Mouse (Mus musculus) large intestine, adult 2 months (tissue): ENCODE measurements at regions not wholly inside any gene's neighbourhood (a gene's known extent, or its start where the extent isn't known, plus 50 kb on each side); places are given as distances from the start of the nearest gene placed in this dataset.
A peak's percentile ranks its signal among the peaks of the same experiment; 100 is the strongest.

ENCODE experiments used
- DNase-seq: peaks from one replicate; pipeline ENCODE4 v3.0.0-alpha.2; 2012; ENCODE audit warnings: low read depth, low spot score
- WGBS: fragments of 180-500 bp; shearing (Covaris S2); methylation state at CpG from one replicate; pipeline ENCODE4 v1.1.7; 2018; 5-methylcytosine and 5-hydroxymethylcytosine counted together

DNA sequence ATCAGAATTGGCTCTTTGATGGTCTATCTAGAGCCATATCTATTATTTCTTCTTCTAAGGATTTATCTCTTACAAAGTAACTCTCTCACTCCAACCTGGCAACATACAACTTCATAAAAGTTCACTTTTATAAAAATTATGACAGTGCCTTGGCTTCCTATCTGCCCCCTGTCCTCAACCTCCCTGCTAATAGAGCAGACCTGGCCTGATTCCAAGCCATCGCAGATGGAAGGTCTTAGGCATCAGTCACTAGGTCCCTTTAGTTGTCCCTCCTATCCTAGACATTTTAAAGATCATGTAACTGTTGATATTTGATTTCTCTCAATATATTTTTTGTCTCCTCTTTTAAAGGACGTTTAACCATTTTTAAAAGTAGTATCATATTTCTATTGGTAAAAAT, 1974.3 kb upstream of the Slc39a10 start:
- DNase-seq = no peak
- 76% methylated on average over 2 of the region's 2 CpGs for WGBS

DNA sequence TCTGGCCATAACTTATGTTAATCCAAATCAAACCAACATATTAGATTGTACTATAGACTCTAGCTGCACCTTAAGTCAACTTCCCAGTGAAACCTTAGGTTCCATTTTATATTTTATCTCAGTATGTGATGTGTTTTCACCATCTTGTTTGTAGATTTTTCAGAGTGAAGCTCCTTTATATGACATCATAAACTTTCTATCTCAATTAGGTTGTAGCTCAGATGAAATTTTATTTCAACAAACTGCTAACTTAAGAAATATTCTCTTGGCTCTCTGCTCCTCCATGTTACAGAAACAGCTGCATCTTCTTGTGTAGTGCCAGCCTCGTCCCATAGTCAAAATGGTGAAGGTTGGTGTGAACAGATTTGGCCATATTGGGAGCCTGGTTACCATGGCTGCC, 1988.7 kb upstream of the Slc39a10 start:
- DNase-seq = peak; percentile 3
- WGBS = 45% methylated on average over 1 of the region's 1 CpGs

DNA sequence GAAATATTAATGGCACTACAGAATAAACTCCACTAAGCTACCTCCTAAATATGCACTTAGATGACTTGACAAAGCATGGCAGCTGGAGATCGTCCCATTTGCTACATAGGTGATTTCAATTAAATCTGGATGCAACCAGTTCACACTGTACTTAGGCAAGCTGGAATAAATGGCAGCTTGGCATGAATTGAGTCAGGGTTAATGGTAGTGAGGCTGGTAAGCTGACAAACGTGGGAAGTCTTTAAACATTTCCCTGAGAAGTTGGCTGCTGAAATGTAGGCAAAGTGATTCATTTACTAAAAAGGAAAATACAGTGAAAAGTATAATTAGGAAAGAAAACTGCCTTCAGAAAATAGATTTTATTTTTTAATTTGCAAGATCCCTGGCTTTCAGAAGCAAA, 2000.9 kb upstream of the Slc39a10 start:
- 54% methylated on average over 2 of the region's 2 CpGs for WGBS
- no peak for DNase-seq

DNA sequence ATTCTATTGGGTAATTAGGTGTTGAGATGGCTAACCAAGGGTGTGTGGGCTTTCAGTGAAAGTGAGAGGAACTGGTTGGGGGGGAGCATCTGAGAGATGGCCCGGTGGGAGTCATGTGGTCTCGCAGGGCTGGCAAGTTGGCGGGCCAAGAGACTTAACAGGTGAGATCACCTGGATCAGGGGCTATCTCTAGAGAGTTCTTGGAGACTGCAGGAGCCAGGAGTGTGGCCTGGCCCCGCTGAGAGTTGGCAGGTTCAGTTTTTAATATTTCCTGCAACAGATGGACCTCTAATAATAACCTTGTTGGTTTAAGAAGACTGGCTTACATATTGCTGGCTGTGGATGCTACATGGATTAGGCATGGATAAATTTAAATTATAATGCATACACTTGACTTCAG, 1984.0 kb upstream of the Tmeff2 start:
- DNase-seq = no peak
- 82% methylated on average over 4 of the region's 4 CpGs for WGBS

DNA sequence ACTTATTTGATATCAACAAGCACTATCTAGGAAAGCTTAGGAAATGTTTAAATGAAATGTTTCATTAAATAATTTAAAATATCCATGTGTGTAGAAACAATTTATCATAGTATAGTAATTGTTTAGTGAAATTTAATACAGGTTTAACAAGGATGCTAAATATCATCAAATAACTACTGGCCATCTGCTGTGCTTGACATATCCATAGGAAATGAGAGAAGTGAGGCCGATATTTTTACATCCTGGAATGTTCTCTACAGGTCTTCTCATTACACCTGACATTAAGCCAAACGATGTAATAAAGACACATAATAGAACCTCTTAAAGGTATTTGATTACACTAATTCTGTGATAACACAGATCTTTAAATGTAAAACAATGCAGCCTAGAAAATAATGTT, 1957.3 kb upstream of the Tmeff2 start:
- 68% methylated on average over 2 of the region's 2 CpGs for WGBS
- no peak for DNase-seq

DNA sequence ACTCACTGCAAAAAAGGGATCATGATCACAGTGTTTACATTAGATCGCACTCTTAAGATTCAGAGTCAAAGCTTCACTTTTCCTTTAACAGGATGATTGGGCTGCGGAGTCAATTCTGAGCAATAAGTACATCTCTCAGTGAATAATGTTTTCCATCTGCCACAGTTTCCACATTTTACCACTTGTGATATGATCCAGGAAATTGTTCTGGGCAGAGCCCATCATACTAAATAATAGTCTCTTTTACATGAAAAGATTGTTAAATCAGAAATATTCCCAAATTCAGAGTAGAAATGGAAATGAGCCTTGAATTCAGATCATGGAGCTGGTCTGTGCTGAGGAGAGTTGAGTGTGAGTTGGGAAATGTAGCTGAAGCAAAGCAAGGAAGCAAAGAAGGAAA, 1956.6 kb upstream of the Tmeff2 start:
- no peak for DNase-seq
- WGBS = 86% methylated on average over 2 of the region's 2 CpGs
